Mouse (Mus musculus): Measurements from ENCODE around the gene Shisal2a.
A peak's percentile ranks its signal among the peaks of the same experiment; 100 is the strongest.

Gene Shisal2a

GRCm38 (mm10) chr4:108338321-108338733 lies 44.8 kb downstream of the Shisal2a start:
- ATAC-seq (ENCODE audit: low TSS enrichment), result no peak

DNA sequence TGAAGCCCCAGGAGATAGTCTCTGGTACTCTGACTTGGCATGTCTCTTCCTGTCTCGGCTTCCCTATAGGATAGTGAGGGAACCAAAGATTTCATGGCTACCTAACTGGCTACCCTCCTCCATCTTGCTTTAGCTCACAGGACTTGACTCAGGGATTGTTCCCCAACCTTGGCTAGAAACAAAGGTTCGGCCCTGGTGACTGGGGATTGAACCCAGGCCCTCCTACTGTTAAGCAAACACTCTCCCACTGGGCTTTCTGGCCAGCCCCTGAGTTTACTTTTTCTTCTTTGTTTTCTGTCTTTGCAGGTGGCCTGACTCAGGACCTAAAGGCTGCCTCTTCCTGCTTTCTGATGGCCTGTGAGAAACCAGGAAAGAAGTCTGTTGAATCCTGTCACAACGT lies 45.3 kb downstream of the Shisal2a start:
- no peak; the same call in 1 of the 2 replicates for ATAC-seq (ENCODE audit: low TSS enrichment)

DNA sequence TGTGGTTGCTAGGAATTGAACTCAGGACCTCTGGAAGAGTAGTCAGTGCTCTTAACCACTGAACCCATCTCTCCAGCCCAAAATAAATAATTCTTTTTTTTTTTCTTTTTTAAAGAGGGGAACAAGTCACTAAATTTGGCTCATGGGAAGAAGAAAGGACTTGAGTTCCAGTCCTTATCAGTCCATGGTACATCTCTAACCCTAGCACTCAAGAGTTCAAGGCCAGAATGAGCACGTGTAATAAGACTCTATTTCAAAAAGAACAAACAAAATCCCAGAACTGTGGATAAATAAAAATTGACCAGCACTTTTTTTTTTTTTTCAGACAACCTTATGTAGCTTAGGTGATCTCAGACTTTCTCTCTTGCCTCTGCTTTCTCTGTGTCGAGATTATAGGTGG lies 46.4 kb downstream of the Shisal2a start:
- no peak for ATAC-seq (ENCODE audit: low TSS enrichment)

DNA sequence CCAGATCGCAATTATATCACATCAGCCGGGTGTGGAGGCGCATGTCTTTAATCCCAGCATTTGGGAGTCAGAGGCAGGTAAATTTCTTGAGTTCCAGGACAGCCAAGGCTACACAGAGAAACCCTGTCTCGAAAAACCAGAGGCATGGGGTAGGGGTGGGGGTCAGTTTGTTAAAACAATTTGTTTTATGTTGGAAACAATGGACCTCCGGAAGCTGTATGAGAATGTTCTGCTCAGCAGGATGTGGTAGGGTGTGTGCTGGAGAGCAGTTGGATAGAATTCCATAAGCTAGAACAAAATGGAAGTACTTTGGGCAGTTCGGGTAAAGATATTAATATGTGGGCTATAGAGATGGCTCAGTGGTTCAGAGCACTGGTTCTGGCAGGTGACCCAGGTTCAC lies 47.7 kb downstream of the Shisal2a start:
- ATAC-seq (ENCODE audit: low TSS enrichment), result no peak

GRCm38 (mm10) chr4:108332041-108332440 lies 51.1 kb downstream of the Shisal2a start:
- no peak for ATAC-seq (ENCODE audit: low TSS enrichment)

GRCm38 (mm10) chr4:108329840-108330239 lies 53.3 kb downstream of the Shisal2a start:
- no peak for ATAC-seq (ENCODE audit: low TSS enrichment)

GRCm38 (mm10) chr4:108327730-108328484 lies 55.2 kb downstream of the Shisal2a start, which contains the start of gene Coa7:
Gene Coa7 (plus strand): TSS chr4:108328140.
- peak; percentile 84 for ATAC-seq (ENCODE audit: low TSS enrichment)

DNA sequence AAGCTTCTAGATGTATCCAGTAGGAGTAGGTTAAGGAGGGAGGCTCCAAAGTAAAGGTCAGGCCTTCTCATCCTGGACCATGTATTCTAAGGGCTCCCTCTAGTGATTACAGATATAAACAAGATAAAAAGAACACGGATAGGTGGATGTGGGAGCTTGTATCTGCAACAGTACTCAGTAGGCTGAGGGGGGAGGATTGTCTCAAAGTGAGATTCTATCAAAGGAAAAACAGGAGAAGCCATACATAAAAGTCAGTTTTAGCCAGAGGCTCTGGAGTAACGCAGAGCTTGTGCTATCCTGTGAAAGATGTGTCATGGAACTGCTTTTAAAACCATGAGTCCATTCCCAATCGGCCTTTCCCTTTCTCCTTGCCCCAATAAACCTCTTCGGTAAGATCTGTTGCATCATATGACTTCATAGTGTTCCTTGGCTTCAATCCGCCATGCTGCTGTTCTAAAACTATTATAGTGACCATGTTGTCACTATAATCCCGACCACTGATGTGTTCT lies 56.0 kb downstream of the Shisal2a start:
- ATAC-seq (ENCODE audit: low TSS enrichment), result peak; percentile 78

DNA sequence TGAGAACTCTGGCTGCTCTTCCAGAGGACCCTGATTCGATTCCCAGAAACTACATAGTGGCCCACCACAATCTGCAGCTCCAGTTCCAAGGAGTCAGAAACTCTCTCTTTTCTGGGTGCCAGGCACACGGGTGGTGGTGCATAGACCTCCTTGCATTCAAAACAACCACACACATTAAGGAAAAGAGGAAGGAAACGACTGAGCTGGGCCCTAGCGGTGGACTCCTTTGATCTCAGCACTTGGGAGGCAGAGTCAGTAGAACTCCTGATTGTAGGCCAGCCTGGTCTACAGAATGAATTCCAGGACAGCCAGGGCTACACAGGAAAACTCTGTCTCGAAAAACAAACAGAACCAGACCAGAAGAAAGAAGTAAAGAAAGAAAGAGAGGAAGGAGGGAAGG lies 59.6 kb downstream of the Shisal2a start:
- ATAC-seq (ENCODE audit: low TSS enrichment), result no peak

DNA sequence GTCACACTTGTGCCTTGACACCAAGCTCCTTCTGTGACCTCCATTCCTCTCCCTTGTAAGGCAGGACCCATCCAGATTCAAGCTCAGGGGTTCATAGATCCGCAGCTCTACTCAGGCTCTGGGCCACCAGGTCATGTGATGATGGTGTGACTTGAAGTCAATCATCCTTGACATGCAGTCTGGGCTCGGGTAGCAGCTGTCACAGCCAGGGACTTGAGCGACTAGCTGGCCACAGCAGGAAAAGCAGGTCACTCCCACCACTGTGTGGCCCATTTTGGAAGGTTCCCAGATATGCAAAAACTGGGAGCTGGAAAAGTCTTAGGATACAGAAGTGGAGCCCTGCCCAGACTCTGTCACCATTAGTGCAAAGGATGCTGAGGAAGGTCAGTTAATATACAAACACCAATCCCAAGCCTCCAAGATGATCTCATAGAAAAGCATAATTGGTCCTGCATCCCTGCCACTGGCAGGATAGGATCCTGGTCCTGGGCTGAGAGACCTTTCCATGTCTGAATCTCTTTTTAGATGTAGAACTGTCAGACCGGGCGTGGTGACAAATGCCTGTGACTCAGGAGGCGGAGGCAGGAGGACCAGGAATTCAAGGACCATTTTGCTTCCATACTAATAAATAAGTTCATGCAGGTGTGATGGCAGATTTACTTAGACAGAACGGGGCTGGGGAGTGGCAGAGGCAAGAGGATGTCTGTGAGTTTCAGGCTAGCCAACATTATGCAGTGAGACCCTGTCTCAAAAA lies 62.3 kb downstream of the Shisal2a start:
- no peak; the same call in 1 of the 2 replicates for ATAC-seq (ENCODE audit: low TSS enrichment)

- ATAC-seq (ENCODE audit: low TSS enrichment), result no peak
These were observed 63.4 kb downstream of the Shisal2a start for GRCm38 (mm10) chr4:108319747-108320146.

GRCm38 (mm10) chr4:108318649-108319615 lies 64.2 kb downstream of the Shisal2a start:
- ATAC-seq (ENCODE audit: low TSS enrichment), result no peak
